Mouse (Mus musculus): ENCODE results near the gene Mttp.

The Mttp gene

GRCm38 (mm10) chr3:138083073-138083637 is 61.6 kb downstream of the Mttp start:
- in situ Hi-C loops (cut with MboI): no loop called here

GRCm38 (mm10) chr3:138078701-138079100 is 66.1 kb downstream of the Mttp start:
- in situ Hi-C loops (cut with MboI): no loop called here

- in situ Hi-C loops (cut with MboI): no loop called here
These were observed 67.1 kb downstream of the Mttp start for GRCm38 (mm10) chr3:138077476-138078340.

DNA sequence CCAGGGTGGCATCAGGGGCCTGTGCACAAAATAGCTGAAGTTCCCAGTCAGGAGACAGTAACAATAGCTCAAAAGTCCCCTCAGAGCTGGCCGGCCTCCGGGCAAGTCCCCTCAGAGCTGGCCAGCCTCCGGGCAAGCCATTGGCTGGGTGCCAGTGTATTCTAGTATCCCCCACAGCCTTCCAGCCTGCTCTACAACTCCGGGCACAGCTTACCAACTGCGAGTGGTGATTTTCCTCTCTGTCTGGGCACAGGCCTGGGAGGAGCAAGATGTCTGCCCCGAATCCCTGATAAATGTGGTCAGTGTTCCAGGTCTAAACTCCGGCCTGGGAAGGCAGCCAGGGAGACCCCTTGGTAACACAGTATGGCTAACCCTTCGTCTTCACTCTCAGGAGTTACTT is 69.6 kb downstream of the Mttp start:
- in situ Hi-C loops (cut with MboI): no loop called here

- in situ Hi-C loops (cut with MboI): no loop called here
These were observed 70.6 kb downstream of the Mttp start for GRCm38 (mm10) chr3:138074214-138074613.

DNA sequence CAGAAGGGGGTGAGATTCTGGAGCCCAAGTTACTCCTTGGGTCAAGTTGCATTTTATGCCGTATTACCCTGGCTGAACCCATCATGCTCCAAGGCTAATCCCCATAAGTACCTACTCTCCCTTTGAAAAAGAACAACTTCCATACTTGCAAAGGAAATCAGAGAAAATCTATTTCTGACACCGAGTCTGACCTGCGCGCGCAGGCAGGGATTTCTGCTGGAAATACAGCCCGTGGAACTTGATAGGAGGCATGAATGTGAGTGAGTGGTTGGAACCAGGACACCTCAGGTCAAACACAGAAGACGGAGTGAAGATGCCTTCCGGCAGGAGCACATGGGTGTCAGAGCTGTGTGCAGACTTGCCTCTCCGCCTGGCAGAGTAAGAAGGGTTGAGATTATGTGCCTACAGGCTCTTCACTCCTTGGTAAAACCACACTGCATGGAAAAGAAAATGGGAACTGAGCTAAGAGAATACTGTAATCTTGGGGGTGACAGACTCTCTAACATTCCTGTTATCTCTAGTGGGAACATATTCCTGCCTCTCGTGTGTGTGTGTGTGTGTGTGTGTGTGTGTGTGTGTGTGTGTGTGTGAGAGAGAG is 73.2 kb downstream of the Mttp start:
- in situ Hi-C loops (cut with MboI): no loop called here

GRCm38 (mm10) chr3:138071004-138071403 is 73.8 kb downstream of the Mttp start:
- in situ Hi-C loops (cut with MboI): no loop called here

GRCm38 (mm10) chr3:138069756-138070511 is 74.8 kb downstream of the Mttp start:
- in situ Hi-C loops (cut with MboI): no loop called here

GRCm38 (mm10) chr3:138068103-138068502 is 76.7 kb downstream of the Mttp start:
- in situ Hi-C loops (cut with MboI): no loop called here

GRCm38 (mm10) chr3:138067288-138067687 is 77.5 kb downstream of the Mttp start, which contains the start of gene Gm5105:
Gene Gm5105, minus strand, starts transcription at chr3:138067388.
- in situ Hi-C loops (cut with MboI): no loop called here

DNA sequence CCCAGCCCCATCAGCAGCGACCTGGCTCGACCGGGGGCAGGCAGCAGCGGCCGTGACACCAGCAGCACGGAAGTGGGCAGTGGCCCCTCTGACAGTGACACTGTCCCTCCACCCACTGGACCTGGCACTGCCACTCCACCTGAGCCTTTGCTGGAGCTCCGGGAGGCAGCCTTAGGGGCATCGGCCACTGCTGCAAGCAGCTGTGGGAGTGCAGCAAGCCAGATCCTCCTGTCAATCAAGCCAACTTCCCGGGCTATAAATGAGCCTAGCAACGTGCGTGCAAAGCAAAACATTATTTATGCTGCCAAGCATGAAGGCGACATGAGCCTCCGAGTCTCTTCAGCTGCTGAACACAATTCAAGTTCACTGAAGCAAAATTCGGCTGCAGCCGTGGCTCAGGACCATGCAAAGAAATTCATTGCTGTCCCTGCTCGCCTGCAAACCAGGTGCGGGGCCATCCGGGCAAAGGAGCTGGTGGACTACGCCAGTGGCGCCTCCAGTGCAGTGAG is 78.4 kb downstream of the Mttp start:
- in situ Hi-C loops (cut with MboI): no loop called here

- in situ Hi-C loops (cut with MboI): no loop called here
These were observed 78.8 kb downstream of the Mttp start for GRCm38 (mm10) chr3:138065930-138066329.

GRCm38 (mm10) chr3:138064732-138065645 is 79.8 kb downstream of the Mttp start, which contains the start of gene 1110002E22Rik:
Gene 1110002E22Rik, plus strand, starts transcription at chr3:138065052.
- in situ Hi-C loops (cut with MboI): no loop called here

DNA sequence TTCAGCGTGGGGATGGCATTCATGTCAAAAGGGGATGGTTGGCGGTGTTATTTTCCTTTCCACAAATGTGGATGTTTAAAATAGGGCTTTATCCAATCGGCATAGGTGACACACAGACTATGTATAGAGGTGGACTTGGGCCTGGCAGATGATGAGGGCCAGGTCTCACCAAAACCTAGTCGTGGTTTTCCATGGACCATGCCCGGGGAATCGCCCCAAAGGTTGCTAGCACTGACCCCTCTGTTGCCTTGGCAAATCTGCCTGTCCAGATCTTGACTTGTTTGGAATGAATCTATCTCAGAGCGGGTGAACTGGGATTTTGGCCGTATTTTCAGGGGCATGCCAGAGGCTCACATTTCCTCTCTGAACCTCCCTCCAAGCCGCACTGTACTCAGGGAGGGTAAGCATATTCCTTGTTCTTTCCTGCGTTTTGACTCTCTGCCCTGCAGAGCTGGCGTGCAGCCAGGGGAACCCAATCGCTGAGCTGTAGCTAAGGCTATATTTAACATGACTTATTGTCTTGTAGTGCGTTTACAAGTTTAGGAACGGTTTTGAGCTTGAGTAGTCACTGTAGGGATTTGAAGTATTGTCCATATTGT is 80.9 kb downstream of the Mttp start:
- in situ Hi-C loops (cut with MboI): no loop called here

DNA sequence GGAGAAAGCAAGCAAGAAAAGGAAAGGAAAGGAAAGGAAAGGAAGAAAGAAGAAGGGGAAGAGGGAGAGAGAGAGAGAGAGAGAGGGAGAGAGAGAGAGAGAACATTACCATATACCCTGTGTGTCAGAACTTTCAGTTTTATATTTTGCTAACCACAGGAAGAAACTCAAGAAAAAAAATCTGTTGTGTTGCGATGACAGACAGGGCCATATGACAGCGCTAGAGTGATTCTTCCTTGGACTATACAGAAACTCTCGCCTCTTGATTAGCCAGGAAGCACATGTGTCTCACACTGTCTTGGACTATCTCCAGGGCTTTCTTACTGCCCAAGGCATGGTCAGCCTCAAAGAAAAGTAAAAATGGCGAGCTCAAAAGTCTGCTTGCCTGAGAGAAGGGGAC is 82.1 kb downstream of the Mttp start:
- in situ Hi-C loops (cut with MboI): no loop called here

- in situ Hi-C loops (cut with MboI): no loop called here
These were observed 83.4 kb downstream of the Mttp start for GRCm38 (mm10) chr3:138061205-138061911.

- in situ Hi-C loops (cut with MboI): no loop called here
These were observed 84.3 kb downstream of the Mttp start for GRCm38 (mm10) chr3:138060429-138060828.

DNA sequence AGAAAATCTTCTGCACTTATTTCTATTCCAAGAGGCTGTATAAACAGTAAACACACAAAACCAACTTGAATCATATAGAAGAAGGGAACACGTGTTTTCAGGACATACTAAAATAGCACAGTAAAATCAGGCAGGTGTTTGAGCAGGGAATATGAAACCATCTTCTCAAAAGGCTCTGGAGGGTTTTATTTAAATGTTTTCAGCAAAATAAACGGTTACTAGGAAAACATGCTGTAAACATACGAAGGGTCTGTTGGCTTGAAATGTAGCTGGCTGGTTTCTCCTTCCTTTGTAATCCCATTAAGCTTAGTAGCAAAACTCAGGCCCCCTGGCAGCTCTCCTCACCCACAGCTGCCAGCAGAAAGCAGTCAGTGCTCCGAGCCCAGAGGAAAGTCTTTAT is 86.5 kb downstream of the Mttp start:
- in situ Hi-C loops (cut with MboI): no loop called here

DNA sequence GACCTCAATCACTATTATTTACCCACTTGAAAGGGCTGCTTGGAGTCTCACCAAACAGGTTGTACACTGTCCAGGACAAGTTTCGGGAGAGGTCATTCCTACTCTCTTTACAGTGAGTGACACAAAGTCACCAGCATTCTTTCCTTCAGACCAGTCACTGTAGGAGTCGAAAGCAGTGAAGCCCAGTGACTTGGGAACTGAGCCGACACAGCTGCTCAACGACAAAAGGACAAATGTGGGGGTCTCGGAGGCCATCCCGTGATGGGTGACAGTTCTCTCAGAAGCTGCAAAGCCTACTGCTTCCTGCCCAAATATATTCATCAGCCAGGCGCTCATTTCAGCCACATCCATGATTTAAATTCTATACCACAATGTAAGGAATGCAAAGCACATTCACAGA is 87.8 kb downstream of the Mttp start:
- in situ Hi-C loops (cut with MboI): no loop called here

GRCm38 (mm10) chr3:138053969-138054368 is 90.8 kb downstream of the Mttp start:
- in situ Hi-C loops (cut with MboI): no loop called here
